Mouse (Mus musculus) C2C12 (cell line): ENCODE data around the gene Gdpgp1. TPM values are rescaled to one million over a fixed set of nuclear protein-coding genes. Genes with fewer than 3 reads are reported as not detected.

Experiments
- H3K27me3 ChIP-seq: one replicate; pipeline ENCODE4 v1.6.1; 2011; ENCODE audit not compliant: control insufficient read depth, insufficient read depth, insufficient read length
- H3K36me3 ChIP-seq: one replicate; pipeline ENCODE4 v1.6.1; 2011; ENCODE audit not compliant: control insufficient read depth, insufficient read depth
- H3K4me3 ChIP-seq: one replicate; pipeline ENCODE4 v1.5.1; 2011; ENCODE audit warnings: mild to moderate bottlenecking, control low read depth; ENCODE audit not compliant: poor library complexity, insufficient read depth, severe bottlenecking
- H3K79me2 ChIP-seq: one replicate; pipeline ENCODE4 v1.6.1; 2011; ENCODE audit not compliant: control insufficient read depth, insufficient read depth
- H3K79me3 ChIP-seq: one replicate; pipeline ENCODE4 v1.6.1; 2011; ENCODE audit warnings: low read depth, control low read depth
- H3ac ChIP-seq: one replicate; pipeline ENCODE3; 2011; ENCODE audit warnings: low read depth; ENCODE audit not compliant: control insufficient read depth, insufficient read length
- CEBPB ChIP-seq: IDR thresholded peaks from one replicate; pipeline ENCODE4 v1.6.1; 2011; ENCODE audit warnings: low read depth, mild to moderate bottlenecking, control low read depth, moderate library complexity
- CTCF ChIP-seq: IDR thresholded peaks from one replicate; pipeline ENCODE4 v1.5.1; 2011; ENCODE audit not compliant: control insufficient read depth, insufficient read depth, insufficient read length
- FOSL1 ChIP-seq: IDR thresholded peaks from one replicate; pipeline ENCODE4 v1.8.0; 2011; ENCODE audit warnings: mild to moderate bottlenecking, low read length; ENCODE audit not compliant: poor library complexity, insufficient read depth, severe bottlenecking
- MAX ChIP-seq: IDR thresholded peaks from one replicate; pipeline ENCODE4 v1.6.1; 2011; ENCODE audit warnings: mild to moderate bottlenecking, control low read depth
- MYOD1 ChIP-seq: IDR thresholded peaks from one replicate; pipeline ENCODE4 v1.6.1; 2011; ENCODE audit warnings: low read depth; ENCODE audit not compliant: control insufficient read depth, insufficient read length
- MYOG ChIP-seq: IDR thresholded peaks from one replicate; pipeline ENCODE4 v1.6.1; 2011; ENCODE audit not compliant: control insufficient read depth, insufficient read length; ENCODE audit errors: extremely low read depth
- USF1 ChIP-seq: IDR thresholded peaks from one replicate; pipeline ENCODE4 v1.6.1; 2011; ENCODE audit warnings: low read depth, mild to moderate bottlenecking, control low read depth, moderate library complexity
- polyA plus RNA-seq: library from polyadenylated mRNA; unstranded; fragments of >200 nt; fragmentation: generic; extraction: Trizol; gene quantifications from one replicate; pipeline ENCODE4 v1.2.1, GENCODE M21; 2012; ENCODE audit warnings: missing spikeins

Gene Gdpgp1
- polyA plus RNA-seq, 1 experiment: 1.2 TPM

DNA sequence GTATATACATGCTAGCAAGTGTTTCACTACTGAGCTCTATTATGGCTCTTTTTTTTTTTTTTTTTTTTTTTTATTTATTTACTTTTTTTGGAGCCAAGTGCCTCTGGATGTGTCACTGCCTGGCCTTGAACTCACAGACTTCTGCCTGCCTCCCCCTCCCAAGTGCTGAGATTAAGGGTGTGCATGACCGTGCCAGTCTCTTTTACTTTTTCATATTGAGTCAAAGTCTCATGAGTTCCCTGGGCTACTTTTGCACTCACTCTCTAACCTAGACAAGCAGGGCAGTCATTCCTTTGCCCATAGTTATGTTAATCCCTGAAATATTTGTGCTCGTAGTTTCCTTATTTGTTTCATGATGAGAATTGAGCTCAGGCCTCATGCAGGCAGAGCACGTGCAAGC is 49.0 kb downstream of the Gdpgp1 start:
- Histone ChIP-seq H3K27me3 (no peaks in the 10 kb centered on the region), H3K36me3 (peaks cover 35% of the 10 kb centered on the region), H3K4me3 (no peak overlapping the region), H3K79me2 (no peaks in the 10 kb centered on the region), H3ac (no peak overlapping the region), H3K79me3 (no peaks in the 10 kb centered on the region)
- no peak for TF ChIP-seq USF1
- TF ChIP-seq MAX: no peak
- TF ChIP-seq FOSL1: no peak
- no peak for TF ChIP-seq MYOG
- no peak for TF ChIP-seq CTCF
- TF ChIP-seq MYOD1: no peak
- no peak for TF ChIP-seq CEBPB

- no peak overlapping the region for H3K4me3 ChIP-seq
- H3K27me3 ChIP-seq: no peaks in the 10 kb centered on the region
- TF ChIP-seq CTCF (no peak), CEBPB (no peak), FOSL1 (no peak), MAX (no peak), MYOD1 (no peak), USF1 (no peak), MYOG (no peak)
- H3ac ChIP-seq: no peak overlapping the region
- peaks cover 37% of the 10 kb centered on the region for H3K36me3 ChIP-seq
- H3K79me3 ChIP-seq: no peaks in the 10 kb centered on the region
- H3K79me2 ChIP-seq: no peaks in the 10 kb centered on the region
Measured at GRCm38 (mm10) chr7:80283226-80283918, 50.7 kb downstream of the Gdpgp1 start.

- no peak overlapping the region for H3K4me3 ChIP-seq
- peaks cover 27% of the 10 kb centered on the region for H3K36me3 ChIP-seq
- no peaks in the 10 kb centered on the region for H3K27me3 ChIP-seq
- H3ac ChIP-seq: no peak overlapping the region
- H3K79me3 ChIP-seq: no peaks in the 10 kb centered on the region
- no peaks in the 10 kb centered on the region for H3K79me2 ChIP-seq
- no peak for TF ChIP-seq USF1
- no peak for TF ChIP-seq CEBPB
- TF ChIP-seq CTCF: no peak
- TF ChIP-seq MYOD1: no peak
Measured at GRCm38 (mm10) chr7:80284391-80284790, 51.7 kb downstream of the Gdpgp1 start.

DNA sequence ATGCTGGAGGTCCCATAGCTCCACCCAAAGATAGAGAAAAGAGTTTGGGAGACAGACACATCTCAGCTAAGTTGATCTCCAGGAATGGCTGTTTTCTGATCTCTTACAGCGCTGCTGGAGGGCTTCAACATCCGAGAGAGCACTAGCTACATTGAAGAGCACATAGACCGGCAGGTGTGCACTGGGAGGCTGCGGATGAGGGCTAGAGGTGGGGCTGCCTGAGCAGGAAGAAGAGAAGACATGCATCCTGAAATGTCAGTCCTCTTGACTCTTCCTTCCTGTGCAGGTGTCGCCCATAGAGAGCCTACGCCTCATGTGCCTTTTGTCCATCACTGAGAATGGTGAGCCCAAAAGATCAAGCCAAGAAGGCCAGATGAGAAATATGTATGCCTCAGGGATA is 53.1 kb downstream of the Gdpgp1 start:
- H3ac ChIP-seq: no peak overlapping the region
- no peaks in the 10 kb centered on the region for H3K79me2 ChIP-seq
- H3K4me3 ChIP-seq: no peak overlapping the region
- no peaks in the 10 kb centered on the region for H3K27me3 ChIP-seq
- no peak for TF ChIP-seq FOSL1
- no peak for TF ChIP-seq CTCF
- TF ChIP-seq MYOG: no peak
- no peak for TF ChIP-seq CEBPB
- TF ChIP-seq MYOD1: no peak
- no peak for TF ChIP-seq USF1
- no peak for TF ChIP-seq MAX
- no peaks in the 10 kb centered on the region for H3K79me3 ChIP-seq
- H3K36me3 ChIP-seq: peaks cover 22% of the 10 kb centered on the region

DNA sequence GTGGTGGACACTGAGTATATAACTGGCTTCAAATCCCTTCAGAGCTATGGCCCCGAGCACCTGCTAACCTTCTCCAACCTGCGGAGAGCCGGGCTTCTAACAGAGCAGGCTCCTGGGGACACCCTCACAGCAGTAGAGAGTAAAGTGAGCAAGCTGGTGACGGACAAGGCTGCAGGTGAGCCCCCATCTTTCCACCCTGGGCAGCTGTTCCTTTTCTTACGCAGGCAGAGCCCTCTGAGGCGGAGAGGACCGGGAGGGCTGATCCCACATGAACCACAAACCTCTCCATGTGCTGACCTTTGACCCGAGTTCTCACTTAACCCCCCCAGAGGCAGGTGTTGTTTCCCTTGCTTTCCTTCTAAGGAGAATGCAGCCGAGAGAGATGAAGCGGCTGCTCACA is 55.1 kb downstream of the Gdpgp1 start:
- Histone ChIP-seq H3K36me3 (peaks cover 17% of the 10 kb centered on the region), H3K4me3 (no peak overlapping the region), H3ac (no peak overlapping the region), H3K27me3 (no peaks in the 10 kb centered on the region), H3K79me3 (no peaks in the 10 kb centered on the region), H3K79me2 (no peaks in the 10 kb centered on the region)
- TF ChIP-seq MYOD1: no peak

Other genes starting within 250 kb of the Gdpgp1 start
- 5.3 TPM for gene Zfp710, start 208.1 kb upstream of the Gdpgp1 start, polyA plus RNA-seq
- 244 TPM for gene Idh2, start 117.5 kb upstream of the Gdpgp1 start, polyA plus RNA-seq
- gene Sema4b, start 46.0 kb upstream of the Gdpgp1 start, polyA plus RNA-seq: 19.8 TPM
- 131 TPM for gene Cib1, start 52 bp upstream of the Gdpgp1 start, polyA plus RNA-seq
- gene Ttll13, start 13.5 kb downstream of the Gdpgp1 start, polyA plus RNA-seq: not detected
- gene Ngrn, start 28.4 kb downstream of the Gdpgp1 start, polyA plus RNA-seq: 31.1 TPM
- 6.6 TPM for gene Vps33b, start 36.8 kb downstream of the Gdpgp1 start, polyA plus RNA-seq
- gene Prc1, start 61.6 kb downstream of the Gdpgp1 start, polyA plus RNA-seq: 55.1 TPM
- gene Rccd1, start 91.6 kb downstream of the Gdpgp1 start, polyA plus RNA-seq: 7.0 TPM
- 46.9 TPM for gene Unc45a, start 108.1 kb downstream of the Gdpgp1 start, polyA plus RNA-seq
- gene Hddc3, start 110.2 kb downstream of the Gdpgp1 start, polyA plus RNA-seq: 55.9 TPM
- gene Man2a2, start 138.5 kb downstream of the Gdpgp1 start, polyA plus RNA-seq: 21.5 TPM
- gene Fes, start 155.1 kb downstream of the Gdpgp1 start, polyA plus RNA-seq: 0.82 TPM
- gene Furin, start 172.6 kb downstream of the Gdpgp1 start, polyA plus RNA-seq: 63.6 TPM